Mouse (Mus musculus): Measurements from ENCODE around the gene Galnt9. TPM values are rescaled to one million over a fixed set of nuclear protein-coding genes. Genes with fewer than 3 reads are reported as not detected.

Gene Galnt9
- total RNA-seq, 4 experiments from 2014 or later, result not detected

DNA sequence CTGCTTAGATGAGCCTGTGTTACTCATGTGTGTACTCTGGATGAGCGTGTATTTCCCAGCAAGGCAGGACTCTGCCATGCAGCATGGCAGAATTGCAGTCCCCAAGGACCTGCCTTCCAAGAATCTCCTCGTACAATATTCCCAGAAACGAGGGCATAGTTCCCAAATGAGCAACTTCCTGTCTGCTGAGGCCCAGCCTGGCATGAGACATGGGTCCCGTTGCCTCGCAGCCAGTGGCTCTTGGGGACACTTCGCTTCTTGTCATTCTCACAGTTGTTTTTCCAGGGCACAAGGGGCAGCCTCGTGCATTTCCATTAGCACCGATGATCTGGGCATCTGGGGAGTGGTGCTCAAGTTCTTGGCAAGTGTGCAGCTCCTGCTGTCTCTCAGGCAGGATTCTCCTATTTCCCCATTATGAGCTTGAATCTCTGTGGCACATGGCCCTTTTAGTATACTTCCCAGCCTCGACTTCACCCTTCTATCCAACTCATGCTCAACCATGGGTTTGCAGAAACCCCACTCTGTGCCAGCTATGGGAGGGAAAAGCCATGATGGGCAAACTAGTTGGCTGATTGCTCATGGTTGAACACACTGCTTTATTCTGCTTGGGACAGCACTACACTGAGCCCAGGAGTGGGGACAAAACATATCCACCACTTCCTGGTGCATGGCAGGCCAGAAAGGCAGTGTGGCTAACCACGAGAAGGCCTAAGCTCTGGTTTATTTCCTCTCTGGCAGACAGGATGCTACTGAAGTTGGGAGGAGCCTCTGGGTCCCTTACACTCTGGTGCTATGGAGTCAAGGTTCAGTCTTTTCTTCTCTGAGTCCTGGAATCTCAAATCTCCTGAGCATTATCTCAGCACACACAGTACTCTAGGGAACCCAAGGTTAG is 38.7 kb downstream of the Galnt9 start:
- DNase-seq (ENCODE audit: low spot score in 2 of 2), result no peak

DNA sequence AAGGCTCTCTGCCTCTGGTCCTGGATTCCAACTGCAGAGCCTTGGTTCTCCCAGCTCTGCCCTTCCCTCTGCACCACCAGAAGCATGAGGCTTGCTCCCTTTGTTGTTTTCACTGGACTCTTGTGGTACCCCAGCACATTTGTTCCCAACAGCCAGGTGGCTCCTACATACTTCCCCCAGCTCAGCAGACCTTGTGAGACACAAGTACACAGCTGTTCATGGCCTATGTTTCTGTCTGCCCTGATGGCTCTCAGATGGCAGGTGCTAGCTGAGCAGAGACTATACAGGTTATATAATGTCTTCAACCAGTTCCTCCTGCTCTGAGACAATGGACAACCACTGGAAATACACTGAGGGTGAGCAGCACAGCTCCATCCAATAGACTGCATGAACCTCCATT is 43.3 kb downstream of the Galnt9 start:
- DNase-seq (ENCODE audit: low spot score in 2 of 2), result no peak

DNA sequence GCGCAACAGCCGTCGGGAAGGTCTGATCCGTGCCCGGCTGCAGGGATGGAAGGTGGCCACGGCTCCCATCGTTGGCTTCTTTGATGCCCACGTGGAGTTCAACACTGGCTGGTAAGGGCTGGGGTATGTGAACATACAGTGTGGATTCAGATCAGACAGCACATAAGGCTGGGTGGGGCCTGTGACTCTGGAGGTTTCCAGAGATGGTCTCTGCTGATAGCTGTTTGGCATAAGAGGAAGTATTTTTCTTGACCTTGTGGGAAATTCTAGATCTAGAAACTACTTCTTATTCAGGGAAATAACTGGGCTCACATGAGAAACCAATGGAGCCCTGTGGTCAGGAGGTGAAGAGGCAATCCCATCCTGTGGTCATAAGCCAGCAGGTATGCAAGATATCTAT is 45.7 kb downstream of the Galnt9 start:
- no peak for DNase-seq (ENCODE audit: low spot score in 2 of 2)

DNA sequence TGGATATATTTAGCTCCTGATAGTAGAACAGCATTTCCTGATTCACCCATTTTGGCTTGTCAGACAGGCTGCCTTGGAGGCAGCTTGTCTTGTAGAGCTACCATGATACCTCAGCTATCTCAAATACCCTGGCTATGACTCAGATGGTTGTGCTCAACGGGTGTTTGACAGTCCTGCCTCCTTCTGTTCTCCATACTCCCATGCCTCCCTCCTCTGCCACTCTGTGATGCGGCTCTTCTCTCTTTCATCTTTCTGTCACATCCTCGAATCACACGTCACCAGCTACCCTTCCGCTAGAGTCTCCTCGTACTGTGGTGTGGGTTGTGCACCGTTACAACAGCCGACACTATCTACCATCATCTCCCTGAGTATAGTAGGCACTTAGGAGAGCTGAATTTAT is 50.3 kb downstream of the Galnt9 start:
- no peak for DNase-seq (ENCODE audit: low spot score in 2 of 2)

DNA sequence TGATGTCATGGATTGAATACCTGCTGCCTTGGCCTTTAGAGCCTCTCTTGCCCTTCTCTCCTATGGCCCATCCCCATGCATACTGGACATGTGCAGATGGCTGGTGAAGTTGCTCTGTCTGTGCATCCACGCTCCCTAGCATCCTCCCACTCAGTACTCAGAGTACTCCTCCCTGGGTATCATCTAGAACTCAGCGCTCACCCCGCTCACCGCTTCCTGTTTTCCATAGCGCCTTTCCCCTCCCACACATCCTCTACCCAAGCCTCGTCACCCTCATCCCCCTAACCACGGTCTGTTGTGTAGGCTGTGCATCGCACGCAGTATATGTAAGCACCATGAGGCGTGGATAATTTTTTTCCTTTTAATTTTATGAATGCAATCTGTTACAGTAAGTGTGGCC is 51.2 kb downstream of the Galnt9 start:
- no peak for DNase-seq (ENCODE audit: low spot score in 2 of 2)

DNA sequence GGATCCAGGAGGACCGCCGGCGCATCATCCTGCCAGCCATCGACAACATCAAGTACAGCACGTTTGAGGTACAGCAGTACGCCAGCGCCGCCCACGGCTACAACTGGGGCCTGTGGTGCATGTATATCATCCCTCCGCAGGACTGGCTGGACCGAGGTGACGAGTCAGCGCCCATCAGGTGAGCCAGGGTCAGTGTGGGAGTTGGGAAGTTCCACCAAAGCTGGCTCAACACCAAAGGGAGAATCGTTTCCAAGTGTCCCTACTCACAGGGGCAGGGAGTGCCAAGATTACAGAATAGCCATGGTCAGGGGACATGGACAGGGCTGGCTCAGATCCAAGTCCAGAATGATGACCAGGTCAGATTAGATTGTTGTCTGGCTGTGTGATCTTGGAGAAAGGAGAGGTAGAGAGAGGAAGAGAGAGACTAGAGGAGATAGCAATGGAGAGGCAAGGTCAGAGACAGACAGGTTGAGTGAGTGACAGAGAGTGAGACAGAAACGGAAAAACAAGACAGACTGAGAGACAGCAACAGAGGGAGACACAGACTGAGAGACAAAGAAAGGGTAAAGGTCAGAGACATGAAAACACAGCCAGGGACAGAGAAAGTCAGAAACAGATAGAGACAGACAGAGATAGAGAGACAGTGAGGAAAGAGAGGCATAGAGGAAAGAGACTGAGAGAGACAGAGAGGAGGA is 52.1 kb downstream of the Galnt9 start:
- DNase-seq (ENCODE audit: low spot score in 2 of 2), result no peak

DNA sequence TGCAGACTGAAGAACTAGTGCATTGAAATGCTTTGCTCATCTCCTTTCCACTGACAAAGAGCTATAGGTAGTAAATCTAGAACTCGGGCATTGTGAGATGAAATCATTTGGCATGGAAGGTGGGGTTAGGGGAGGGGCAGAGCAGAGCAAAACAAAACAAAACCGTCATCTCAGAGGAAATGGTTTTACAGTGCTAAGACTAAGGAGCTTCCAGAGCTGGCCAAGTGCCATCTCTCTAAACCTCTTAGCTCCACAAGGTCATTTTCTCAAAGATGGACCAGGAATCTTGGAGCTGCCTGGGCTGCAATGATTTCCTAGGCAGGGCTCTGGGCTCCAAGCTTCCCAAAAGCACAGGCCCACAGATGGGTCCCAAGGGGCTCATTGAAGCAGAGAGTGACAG is 53.3 kb downstream of the Galnt9 start:
- no peak for DNase-seq (ENCODE audit: low spot score in 2 of 2)

DNA sequence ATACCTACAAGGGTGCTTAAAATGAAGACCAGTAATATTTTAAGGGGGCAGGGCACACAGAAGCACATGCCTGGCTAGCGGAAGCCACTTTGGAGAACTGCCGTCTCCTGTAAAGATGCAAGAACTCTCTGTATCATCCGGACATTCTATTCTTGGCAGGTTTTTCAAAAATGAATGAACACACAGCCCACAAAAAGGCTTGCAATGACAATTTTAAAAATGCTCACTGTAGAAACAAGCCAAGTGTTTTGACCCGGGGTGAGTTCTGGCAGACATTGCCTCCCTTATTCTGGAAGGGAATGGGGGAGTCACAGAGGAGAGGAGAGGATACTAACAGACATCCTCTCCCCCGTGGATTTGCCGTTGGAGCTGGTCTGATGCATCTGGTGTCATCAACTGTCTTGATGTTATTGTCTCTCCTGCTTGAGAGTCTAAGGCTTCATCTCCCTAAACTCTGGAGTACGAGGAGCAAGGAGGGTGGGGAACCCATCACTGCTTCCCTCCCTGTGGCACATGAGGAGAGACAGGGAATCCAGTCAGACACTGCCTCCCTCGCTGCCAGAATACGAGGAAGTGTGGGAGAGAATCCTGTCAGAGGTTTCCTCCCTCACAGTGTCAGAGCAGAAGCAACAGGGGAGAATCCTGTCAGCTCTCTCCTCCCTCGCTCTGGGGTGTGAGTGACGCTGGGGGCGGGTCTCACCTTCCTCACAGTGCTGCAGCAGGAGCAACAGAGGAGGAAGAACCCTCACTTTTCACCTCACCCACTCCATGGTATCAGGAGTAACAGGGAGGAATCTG is 54.3 kb downstream of the Galnt9 start:
- no peak for DNase-seq (ENCODE audit: low spot score in 2 of 2)

DNA sequence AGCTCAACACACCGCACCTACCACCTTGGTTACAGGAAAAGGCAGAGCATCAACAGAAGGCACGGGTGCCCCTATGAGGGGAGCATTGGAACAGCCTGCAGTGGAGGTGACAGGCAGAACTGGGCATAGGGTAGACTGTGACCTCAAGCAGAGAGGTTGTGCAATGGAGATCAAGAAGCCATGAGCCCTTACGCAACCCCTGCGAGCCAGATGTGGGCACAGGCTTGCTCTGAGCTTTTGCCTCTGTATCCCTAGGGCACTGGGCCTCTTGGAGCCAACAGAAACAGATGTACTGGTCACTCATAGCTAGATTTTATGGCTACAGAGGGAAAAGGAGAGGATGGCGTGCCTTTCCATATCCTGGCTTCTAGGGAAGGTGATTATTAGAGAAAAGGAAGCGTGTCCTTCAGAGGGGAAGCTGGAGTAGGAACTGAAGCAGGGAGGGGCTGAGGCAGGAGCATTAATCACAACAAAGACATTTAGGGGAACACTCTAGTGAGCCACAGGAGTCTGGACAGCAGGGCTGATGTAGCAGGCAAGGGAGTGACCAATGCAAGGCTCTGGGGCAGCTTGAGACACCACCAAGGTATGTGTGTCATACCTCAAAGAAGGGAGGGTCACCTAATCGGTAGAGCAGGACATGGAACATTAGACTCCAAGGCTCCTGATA is 59.0 kb downstream of the Galnt9 start:
- no peak for DNase-seq (ENCODE audit: low spot score in 2 of 2)

DNA sequence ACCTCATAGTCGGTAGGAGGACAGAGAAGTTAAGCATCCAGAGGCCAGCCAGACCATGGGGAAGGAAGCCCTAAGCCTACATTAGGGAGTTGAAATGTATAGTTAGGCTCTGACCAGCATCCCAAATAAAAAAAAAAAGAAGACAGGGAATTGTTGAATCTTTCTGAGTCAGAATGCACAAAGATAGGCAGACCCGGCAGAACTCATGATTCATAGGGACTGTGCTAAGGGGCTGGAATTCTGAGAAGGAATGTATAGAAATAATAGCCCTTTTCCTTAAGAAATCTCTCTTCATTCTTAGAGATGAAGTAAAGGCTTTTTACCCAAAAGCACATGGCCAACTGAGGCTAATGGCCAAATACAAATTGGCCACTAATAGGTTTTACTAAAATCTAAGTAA is 60.2 kb downstream of the Galnt9 start:
- no peak for DNase-seq (ENCODE audit: low spot score in 2 of 2)

DNA sequence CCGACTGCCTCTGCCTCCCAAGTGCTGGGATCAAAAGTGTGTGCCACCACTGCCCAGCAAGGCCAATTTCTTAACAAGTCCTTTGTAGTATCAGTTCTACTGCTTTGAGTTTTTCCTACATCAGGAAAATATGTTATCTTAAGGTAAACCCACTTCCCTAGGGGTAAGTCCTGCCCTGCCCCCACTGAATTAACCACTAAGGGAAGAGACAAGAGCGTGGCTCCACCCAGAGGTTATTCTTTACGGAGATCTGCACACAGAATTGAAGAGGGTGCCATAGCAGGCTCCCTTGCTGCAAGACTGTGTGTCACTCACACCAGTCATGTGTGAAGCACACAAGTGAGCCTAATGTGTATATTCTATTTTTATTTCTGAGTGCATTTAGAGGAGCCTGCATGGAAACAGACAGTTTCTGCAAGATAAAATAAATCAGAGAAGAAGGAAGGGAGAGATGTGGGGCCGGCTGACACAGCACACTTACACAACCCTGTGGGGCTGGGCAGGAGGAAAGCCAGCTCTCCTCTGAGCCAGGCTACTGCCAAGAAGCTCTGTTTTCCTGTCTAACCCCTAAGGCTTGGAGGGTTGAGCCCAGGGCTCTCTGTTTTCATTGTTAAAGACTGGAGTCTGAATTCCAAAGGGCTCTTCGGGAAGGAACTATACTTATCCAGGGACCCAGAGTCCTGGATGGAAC is 61.5 kb downstream of the Galnt9 start:
- DNase-seq (ENCODE audit: low spot score in 2 of 2), result no peak

DNA sequence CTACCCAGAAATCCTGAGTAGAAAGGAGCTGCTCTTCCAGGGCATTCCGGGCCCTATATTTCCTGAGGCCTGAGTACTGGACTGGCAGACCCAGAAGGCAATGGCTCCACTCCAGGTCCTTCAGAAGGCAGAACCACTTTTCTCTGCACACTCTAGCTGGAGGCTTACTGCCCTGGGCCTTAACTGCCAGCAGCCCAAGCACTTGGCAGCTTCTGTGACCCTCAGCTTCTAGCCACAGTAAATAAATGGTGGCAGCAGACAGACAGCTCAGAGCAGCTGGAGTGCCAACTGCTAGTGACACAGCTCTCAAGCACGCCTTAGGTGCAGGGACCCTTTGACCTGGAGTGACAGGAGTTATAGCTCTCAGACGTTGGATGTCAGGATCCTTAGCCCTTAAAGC is 63.6 kb downstream of the Galnt9 start:
- DNase-seq (ENCODE audit: low spot score in 2 of 2), result no peak

DNA sequence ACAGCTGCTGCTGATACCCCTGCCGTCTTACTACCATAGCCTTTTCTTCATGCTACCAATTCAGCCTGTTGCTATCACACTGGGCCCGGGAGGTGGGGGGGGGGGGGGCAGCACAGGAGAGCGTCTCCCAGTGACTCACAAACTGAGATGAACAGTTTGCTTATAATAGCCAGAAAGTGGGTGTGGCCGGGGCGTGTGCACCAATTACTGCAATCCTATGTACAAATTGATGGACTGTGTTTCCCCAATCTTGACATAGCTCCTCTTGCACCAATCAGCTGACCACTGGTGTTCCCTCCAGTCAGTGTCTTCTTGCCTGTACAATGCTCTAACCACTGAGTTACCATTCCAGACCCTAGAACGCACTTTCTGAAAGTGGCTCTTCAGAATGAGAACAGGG is 64.2 kb downstream of the Galnt9 start:
- no peak for DNase-seq (ENCODE audit: low spot score in 2 of 2)

DNA sequence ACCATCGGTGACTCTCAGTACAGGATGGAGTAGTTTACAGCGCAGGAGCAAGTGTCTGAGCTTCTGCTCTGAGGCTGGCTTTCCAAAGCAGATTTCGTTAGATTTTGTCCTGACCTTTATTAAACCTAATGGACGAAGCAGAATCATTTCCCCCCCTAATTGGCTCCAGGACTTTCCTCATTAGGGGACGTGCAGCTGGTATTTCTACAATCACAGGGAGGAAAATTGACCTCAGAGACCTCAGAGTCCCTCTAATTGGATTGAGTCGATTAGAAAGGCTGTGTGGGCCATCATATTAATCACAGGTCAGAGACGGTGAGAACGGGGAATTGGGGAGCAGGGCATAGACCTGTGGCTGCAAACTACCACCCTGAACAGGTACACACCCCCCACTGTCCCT is 64.8 kb downstream of the Galnt9 start:
- DNase-seq (ENCODE audit: low spot score in 2 of 2), result no peak

DNA sequence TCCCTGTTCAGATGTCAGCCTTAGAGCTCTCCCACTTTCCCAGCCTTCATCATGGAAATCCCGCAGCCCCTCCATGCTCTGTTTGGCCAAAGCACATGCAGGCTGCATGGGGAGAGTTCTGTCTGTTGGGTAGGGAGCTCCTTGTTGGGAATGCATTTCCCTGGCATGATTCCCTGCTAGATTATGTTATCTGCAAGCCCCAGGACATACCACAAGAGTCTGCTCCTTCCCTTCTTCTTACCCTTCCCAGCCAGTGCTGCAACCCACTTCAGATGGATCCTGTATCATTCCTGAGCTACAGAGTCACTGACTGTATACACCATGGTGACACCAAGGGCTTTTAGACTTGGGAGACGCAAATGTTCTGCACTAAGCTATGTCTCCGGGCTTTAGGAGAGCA is 65.3 kb downstream of the Galnt9 start:
- DNase-seq (ENCODE audit: low spot score in 2 of 2), result no peak

DNA sequence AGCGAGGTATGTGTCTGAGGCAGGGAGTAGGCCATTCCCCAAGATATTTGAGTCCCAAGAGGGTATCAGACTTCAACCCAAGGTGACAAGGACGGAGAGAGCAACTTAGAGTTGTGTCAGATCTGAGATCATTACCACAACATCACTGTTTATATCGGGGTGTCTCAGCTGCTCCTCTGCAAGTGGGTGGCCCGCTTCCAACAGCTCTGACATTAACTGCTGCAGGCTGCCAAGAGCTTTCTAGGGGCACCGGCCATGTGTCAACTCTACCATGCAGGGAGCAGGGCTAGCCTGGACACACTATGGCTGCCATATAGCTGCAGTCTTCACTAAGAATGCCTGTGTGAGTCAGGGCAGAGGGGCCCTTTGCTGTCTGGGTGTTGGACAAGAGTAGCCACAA is 65.7 kb downstream of the Galnt9 start:
- no peak for DNase-seq (ENCODE audit: low spot score in 2 of 2)

DNA sequence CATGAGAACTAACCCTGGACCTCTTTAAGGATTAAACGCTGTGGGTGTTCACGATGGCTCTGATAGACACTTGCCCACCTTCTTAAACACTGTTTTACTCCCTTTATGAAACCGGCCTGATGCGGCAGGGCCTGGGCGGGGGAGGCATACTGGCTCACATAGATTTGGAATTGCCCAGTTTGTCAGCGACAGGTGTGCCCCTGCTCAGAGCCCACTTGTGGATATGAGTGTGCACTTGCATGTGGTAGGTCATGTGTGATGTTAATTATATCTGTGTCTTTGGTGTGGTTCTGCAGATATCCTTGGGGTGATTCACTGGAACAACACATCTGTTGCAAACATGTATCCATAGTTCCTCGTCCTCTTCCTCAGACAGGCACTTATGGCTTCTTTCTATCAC is 66.3 kb downstream of the Galnt9 start:
- no peak for DNase-seq (ENCODE audit: low spot score in 2 of 2)

DNA sequence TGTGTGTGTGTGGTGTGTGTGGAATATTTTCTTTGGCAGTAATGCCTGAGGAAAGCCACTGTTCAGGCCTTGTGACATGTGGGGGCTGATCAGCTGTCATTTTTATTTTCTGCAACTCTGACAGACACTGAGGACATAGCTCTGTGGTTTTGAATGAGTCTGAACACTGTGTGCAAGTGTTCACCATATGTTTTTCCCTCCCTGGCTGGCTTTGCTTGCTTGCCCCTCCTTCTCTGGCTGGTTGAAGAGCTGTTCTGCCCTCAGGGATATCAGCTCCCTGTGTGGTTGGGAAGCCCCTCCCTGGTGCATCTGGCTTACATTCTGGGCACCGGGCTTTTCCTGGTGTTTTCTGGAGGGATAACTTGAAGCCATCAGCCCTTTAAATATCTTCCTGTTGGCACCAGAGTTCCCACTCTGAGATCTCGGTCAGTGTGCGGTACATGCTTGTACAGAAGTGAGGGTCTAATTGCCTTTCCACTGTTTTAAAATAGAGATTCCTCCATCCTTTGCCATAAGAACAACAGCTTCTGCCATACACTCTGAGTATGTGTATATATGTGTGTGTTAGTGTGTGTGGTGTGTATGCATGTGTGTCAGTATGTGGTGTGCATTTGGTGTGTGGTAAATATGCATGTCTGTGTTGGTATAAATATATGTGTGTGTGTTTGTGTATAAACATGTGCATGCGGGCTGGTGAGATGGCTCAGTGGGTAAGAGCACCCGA is 67.4 kb downstream of the Galnt9 start:
- DNase-seq (ENCODE audit: low spot score in 2 of 2), result no peak

DNA sequence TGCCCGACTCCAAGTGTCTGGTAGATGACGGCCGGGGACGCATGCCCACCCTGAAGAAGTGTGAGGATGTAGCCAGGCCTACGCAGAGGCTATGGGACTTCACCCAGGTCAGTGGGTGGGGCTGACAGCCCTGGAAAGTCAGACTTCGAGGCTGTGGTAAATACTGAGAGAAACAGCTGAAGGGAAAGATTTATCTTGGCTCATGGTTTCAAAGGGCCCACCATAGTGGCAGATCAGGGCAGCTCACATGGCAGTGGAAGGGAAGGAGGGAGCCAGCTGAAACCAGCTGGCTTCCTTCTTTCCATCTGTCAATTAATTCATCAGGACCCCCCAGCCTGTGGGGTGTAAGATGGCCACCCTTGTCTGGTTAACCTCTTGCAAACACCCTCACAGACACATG is 75.1 kb downstream of the Galnt9 start:
- no peak for DNase-seq (ENCODE audit: low spot score in 2 of 2)

DNA sequence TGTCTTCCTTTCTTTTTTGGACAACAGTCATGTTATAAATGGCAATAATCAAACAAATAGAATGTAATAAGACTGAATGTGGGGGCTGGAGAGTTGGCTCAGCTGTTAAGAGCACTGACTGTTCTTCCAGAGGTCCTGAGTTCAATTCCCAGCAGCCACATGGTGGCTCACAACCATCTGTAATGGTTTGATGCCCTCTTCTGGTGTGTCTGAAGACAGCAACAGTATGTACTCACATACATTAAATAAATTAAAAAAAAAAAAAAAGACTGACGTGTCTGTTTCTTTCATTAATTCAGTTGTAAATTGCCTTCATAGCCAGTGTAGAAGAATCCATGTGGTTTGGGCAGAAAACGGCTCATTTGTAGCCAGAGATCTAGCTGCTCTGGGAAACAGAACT is 80.2 kb downstream of the Galnt9 start:
- DNase-seq (ENCODE audit: low spot score in 2 of 2), result no peak
